Mouse (Mus musculus) gastrocnemius, postnatal 4 days (tissue): ENCODE data around the gene Gria1. TPM values are rescaled to one million over a fixed set of nuclear protein-coding genes. Genes with fewer than 3 reads are reported as not detected.

ENCODE experiments used
- DNase-seq, 2 experiments: peaks; one replicate each; pipeline ENCODE4 v3.0.0; 2021 to 2022; ENCODE audit warnings: low spot score in 2 of 2, mixed read lengths in 2 of 2
- total RNA-seq, 2 experiments: library from RNA; stranded (reverse); gene quantifications; 2 replicates each; pipeline ENCODE4 v1.2.3; 2021

Gene Gria1
- total RNA-seq, 2 experiments from 2014 or later, result 0.20 to 0.21 TPM

DNA sequence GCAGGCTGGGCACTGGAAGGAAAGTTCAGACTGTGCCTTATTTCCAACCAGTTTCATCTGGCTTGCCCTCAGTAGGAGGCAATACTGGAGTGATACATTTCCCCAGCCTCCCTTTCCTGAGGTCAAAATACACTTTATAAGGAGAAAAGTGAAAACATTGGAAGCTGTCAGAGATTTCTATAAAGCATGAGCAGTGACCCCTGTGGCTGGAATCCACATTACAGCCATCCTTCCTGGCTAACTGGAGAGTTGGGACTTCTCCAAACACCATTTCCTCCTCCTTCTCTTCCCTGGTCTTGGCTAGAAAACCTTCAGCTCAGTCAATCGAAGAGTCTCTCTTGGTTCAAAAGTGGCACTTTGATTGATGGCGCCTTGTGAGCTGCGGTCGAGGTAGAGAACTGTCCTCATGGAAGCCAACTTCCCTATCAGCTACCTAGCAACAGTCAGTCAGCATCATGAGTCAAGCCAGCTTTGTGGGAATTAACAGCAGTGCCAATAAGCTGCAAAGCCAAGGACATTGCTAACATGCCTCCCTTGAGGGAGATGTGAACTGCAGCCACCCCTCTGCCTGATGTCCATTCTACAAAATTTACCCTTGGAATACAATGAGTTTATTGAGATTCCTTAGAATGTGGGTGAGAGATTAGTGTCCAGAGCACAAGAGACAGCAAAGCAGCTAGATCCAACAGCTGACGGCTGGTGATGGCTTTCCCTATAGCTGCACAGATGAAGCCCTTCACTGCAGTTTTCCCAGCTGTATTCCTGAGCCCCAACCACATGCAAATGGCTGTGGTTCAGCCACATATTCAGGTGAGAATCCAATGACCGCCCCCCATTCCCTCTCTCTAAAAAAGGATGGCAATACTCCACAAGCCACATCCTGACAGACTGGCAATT is 40.7 kb downstream of the Gria1 start:
- DNase-seq, result peak in 1 of 2 experiments; percentile 18

DNA sequence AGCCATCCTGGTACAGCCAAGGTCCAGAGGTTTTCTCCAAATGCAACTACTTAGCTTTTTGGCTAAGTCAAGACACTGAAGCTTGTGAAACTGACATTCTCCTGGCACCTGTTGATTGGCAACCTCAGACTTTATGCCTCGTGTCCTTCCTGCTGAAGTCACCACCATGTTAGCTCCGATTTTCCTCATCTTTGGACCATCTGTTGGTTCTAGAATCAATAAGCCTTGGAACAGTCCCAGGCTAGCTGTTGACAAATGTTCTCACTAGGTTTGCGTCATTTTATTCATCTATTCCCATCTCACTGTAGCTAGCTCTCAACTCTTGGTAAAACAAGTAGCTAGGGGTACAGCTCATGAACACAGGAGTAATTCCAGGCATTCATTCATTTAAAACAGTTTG is 51.3 kb downstream of the Gria1 start:
- no peak for DNase-seq

DNA sequence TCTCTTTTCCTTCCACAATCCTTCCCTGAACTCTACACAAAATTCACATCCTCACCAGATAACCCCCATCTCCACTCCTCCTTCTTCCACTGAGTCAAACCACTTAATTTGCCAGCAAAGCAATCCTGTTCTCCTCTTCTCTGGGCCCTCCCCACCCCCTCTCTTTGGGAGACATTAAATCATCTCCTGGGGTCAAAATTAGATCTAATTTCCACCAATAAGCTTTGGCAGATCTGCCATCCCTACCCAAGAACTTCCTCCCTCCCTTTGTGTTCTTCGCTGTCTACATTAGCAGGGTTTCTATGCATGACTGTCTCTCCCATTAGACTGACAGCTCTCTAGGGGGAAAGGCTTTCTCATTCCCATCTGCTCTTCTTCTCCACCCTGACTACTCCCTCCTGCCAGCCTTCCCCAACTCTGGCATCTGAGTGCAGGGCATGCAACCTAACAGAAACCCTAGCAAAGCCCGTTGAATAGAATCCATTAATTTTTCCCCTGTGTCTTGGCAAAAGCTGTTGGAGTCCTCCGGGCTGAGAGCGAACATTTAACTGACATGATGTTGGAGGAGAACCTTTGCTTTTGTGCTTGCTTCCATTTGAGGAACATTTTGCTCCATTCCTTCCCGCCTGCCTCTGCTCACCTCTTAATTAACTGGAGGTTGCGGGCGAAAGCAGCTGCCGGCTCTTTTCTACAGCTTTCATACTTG is 59.2 kb downstream of the Gria1 start:
- DNase-seq, result no peak

DNA sequence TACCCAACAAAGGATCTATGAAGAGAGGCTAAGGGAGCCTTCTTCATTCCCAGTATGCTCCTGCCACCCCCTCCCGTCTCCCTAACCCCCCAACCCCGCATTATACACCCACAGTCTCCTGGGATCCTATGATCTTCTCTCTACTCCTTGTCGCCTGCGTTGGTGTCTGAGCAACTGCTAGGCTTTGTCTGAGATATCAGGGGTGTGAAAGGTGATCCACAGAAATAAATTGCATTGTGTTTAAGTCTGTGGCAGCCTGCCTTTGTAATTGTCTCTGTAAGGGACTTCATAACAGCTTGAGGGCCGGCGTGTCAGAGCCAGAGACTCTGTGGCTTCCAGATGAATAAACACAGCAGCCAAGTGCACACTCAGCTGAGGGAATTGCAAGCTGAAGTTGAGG is 61.0 kb downstream of the Gria1 start:
- DNase-seq, result no peak

DNA sequence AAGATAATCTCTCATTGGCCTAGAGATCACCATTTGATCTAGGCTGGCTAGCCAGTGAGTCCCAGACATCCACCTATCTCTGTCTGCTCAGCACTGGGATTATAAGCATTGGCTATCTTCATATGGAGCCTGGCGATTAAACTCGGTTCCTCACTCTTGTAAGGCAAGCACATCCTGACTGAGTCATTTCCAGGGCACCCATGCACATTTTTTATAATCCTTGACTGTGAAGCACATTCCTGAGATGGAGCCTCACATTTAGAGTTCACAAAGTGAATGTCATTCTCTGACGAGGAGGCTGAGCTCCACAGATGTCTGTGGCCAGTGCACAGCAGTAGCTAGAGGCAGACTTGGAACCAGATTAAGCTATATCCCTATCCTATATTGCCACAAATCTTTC is 68.2 kb downstream of the Gria1 start:
- no peak for DNase-seq

DNA sequence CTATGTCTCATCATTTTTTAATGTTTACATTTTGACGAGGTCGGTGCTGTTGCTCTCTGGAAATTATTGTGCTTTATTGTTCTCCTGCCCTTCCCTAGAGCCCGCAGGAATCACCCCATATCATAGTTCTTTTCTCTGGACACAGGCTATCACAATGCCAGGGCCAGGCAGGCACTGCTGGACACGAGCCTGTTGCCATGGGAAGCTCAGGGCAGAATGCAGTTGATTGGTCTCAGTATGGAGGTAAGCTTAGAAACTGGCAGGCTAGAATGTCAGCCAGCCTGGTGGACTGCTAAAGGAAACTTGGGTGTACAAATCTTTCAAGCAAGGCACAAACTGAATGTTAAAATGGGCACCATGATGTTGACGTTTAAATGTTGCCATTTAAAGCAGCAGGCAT is 78.3 kb downstream of the Gria1 start:
- no peak for DNase-seq

DNA sequence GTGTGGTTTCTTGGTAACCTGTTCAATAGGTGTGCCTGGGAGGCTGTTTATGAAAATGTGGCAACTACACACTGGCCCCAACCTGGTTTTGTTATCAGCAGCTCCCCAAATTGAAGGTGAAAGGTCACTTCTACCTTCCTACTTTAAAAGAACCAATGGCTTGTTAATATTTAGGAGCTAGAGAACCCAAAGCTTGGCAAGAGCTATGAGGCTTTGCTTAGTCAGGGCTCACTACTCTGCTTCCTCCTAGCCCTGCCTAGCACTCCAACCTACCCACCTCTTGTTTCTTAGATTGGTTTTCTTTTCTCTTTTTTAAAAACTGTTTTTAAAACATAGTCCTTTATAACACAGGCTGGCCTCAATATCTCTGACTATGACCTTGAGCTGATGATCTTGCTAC is 79.5 kb downstream of the Gria1 start:
- DNase-seq, result no peak

DNA sequence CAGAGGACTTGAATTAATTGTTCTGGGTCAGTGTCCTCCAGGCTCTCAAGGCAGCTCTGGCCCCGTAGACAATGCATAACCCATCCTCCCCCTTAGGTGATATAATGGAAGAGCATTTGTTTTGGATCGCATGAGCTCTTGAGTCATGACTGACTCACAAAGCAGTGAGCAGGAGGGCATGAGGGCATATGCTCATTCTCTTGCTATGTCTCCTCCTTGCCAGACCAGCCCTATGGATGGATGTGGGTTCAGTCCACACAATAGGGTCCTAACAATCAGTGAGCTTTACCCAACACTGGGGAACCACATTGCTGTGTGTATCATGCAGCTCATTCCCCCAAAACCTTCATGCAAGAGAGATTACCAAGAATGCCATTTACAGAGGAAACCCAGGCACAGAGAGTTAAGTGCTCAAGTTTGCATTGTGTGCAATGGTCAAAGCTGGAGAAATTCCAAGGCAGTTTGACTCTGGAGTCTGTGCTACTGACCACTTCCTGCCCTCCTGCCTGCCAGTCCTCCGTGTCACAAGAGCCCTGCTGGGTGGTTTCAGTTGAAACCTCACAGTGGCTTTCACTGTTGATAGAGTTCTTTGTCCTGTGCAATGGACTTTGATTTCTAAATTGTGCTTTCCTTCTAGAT is 80.2 kb downstream of the Gria1 start:
- DNase-seq, result no peak

DNA sequence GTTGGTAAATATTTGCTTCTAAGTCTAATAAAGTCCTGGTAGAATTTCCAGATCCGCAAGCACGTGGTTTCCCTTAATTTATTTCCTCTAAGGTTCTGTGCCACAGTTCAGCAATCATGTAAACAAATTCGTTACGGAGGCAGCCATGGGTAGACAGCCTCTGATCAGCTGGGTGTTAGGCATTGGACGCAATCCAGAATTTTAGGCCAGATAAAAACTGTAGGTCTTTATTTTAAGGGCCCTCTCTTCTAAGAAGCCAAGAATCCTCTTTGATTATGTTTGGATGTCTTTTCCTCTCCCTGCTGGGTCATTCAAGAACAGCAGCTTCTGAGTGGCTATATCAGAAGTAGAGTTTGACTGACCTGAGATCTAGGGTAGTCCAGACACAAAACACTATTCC is 89.3 kb downstream of the Gria1 start:
- DNase-seq, result no peak

DNA sequence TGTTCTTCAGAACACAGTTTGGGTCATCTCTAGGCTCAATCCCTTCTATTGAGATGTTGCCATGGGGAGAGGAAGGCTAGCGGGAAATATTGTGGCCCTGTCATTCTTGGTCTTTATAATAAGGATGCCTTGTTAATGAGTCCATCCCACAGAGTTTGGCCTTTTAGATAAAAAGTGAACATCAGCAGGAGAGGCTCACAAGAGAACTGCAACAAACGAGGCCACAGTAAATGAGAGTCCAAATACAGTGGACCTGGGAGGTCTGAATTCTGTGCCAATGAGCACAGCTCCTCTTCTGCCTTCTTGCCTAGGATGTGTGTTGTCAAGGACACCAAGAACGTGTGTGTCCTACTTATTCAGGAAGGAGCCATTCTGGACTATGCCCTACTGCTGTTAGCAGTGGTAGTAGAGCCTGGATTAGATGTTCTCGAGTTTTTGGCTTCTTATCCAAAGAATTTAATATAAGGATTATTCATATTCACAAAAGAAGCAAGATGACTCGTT is 92.6 kb downstream of the Gria1 start:
- DNase-seq, result no peak

DNA sequence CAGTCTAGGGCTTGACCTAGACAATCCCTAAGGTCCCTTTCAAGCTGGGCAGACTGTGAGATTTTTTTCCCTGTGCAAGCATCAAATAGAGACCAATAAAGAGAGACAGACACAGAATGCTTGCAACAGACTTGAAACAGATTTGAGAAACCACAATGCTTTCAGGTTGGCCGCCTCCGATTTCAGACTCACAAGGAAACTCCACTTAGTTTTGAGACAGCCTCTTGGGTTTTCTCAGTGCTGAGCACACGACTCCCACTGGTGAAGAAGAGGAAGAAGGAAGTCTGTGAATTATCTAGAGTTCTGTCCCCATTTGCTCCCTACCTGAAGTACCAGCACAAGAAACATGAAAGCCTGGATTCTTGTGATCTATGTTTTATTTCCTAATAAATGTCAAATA is 94.5 kb downstream of the Gria1 start:
- DNase-seq, result no peak

DNA sequence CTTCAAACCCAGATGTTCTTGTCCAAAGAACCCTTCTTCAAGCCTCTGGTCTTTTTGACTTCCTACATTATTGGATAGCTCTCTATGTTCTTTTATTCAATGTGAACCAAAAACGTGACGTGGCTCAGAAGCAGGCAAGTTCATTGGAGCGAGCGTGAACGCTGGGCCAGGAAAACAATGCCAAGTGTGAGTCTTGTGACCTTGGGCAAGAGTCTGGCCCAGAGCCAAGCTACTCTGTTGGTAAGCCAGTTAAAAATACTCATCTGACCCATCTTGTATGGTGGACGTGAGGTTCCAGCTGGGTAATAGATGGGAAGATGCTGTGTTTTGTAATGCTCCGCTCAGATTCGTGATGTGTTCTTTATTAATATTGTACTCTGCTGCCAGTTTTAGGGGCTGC is 101.2 kb downstream of the Gria1 start:
- no peak for DNase-seq

DNA sequence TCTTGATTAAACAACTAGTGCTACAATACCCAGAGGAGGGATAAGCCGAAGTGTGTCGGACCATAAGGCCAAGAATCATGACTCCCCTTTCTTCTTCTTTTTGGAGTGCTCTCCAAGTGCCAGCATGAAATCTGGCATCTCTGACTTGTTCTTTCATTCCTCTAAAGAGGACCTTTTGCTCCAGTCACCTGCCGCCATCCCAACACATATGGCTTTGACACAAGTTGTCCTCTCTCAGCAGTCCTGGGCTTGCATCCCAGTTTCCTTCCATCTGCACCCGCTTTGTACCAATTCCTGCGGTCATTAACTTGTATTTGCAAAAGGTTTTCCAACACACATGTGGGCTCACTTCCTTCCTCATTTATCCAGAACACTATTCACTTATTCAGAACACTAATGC is 103.2 kb downstream of the Gria1 start:
- DNase-seq, result no peak

DNA sequence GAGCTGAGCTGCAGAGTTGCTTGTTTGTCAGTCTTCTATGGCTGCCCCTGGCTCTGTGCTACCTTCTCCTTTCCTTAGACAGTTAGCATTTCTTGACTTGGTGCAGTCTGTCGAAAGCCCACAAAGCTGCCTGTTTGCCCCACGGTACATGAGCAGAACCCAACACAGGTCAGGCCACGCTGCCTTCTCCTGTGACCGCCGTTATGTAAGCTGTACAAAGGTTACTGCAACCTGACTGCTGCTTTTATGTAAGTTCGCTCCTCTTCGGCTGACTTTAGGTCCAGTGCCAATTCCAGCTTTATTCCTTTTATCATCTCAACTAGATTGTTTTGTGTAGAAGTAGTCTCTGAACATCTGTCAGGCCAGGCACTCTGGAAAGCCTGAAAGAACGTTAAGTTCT is 115.9 kb downstream of the Gria1 start:
- DNase-seq, result no peak

DNA sequence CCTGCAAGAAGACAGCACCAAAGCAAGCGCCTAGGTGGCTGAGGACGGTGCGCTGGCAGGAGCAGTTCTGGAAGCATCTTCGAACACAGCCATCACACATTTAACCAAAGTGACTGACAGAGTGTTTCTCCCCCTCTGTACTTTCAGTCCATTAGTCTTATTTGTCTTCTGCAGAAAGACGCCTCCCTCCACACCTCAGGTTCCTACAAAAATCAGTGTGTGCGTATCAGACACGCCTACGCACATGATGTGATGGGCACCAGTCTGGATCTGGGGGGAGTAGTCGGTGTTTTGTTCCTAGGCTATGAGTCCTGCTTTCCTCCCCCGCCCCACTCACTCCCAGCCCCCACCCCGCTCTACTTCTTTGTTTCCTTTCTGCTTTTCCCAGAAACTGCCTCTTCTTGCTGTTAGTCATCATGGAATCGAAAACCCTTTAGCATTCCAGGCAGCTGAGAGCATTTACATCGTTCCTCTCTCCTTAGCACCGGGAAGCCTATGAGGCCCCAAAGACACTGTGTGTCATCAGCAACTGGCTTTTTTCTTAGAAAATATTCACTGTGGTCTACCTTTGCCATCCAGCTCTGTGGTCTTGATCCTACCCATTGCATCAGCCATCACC is 129.1 kb downstream of the Gria1 start:
- no peak for DNase-seq

DNA sequence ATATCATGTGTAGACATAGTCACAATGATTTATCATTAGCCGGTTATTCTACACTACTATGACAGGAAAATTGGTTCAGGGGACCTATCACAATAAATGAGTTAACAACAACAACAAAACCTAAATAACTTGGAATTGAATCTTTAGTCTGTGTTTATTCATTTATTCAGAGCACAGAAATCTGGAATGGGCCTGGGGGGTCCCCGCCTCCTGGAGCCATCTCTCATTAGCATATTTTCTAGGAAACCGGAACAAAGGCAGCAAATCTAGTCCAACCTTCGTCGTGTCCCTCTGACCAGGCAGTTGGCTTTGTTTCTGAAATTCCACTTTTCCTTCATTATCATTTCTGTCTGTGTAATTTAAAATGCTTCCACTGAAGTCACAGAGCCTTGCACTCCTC is 132.5 kb downstream of the Gria1 start:
- DNase-seq, result no peak

DNA sequence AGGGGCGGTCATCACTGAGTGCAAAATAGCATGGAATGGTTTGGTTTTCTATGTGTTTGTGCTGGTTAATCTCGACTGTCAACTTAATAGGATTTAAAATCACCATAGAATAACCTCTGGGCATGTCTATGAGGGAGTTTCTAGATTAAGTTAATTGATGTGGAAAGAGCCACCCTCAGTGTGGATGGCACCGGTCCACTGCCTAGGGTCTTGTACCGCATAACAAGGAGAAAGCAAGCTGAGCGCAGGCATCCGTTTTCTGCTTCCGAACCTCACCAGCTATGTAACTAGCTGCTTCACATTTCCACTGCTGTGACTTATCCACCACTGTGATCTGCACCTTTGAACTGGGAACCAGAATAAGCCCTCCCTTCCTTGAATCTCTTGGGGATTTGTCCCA is 134.0 kb downstream of the Gria1 start:
- DNase-seq, result no peak

DNA sequence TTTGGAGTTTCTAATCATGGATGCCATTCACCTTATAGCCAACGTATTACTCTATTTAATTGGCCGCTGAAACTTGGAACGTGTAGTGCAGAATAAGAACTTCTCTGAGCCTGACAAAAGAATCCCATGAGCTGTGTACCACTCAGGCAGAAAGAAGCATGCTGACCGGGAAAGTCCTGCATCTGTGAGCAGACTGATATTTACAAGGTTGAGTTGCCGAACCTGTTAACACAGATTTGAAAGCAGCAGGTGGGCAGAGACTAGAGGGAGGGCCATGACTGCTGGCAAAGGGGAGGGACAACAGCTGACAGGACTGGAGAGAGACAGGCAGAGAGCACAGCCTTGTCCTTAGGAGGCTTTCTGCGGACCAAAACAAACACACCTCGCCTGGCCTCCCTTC is 134.5 kb downstream of the Gria1 start:
- no peak for DNase-seq

DNA sequence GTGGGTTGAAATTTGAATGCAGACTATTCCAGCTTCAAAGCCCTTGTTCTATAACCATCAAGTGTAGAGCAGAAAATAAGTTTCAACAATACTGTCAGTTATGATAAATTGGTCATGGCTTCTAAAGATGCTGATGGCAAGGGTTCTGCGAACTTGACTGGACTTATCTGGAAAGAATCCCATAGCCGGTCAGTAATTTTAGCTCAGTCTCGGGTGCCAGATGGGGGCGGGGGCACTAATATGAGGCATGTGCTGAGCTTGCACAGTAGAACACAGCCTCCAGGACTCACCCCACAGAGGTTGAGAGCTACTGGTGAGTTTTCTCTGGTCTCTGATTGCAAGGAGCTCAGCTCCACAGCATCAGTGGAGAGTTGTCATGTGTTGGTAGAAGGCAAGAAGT is 140.5 kb downstream of the Gria1 start:
- DNase-seq, result no peak

DNA sequence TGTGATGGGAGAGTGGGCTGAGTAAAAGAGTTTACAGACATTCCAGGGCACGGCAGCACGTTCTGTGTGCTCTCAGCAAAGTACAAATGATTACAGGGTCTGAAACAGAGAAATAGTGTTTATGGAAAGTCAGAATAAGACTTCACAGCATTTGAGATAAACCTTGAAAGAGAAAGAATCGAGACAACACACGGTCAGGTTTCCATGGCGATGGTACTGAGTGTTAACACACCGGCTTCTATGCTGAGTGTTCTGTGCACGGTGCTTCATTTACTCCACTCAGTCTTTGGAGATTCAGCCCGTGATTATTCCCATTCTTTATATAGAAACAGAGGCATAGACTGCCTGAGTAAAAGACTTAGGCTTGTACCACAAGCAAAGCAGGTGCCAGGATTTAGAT is 143.8 kb downstream of the Gria1 start:
- DNase-seq, result no peak

DNA sequence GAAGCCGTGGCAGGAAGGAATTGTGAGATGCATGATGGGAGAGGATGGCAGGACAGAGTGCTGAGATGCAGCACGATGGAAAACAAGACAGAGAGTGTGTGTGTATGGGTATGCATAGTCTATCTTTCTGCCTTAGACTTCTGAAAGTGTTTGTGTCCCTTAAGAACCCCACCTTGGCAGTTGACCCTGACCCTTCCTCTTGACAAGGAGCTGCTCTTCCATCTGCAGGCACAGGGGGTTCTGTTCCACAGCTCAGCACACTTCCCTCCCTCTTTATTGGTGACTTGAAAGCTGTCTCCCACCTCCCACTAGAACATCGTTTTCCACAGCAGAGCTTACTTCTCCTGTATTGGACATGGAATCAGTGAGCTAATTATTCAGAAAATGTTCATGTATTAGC is 148.2 kb downstream of the Gria1 start:
- no peak for DNase-seq

DNA sequence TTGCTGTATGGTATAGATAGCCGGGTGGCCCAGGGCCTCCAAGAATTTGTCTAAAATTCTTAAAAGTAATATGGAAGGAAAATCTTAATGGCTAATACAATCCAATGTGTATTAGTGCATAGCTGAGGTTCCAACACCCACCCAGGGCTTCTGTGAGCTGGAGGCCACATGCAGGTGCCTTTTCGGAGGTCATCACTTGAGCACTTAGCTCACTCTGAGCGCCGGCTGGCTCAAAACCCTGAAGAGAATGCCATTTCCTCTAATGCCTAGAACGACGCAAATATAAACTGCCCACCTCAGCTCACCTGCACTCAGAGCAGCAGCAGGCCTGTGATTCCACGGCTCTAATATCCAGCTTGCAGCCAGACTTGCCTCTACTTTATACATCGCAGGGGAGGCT is 148.9 kb downstream of the Gria1 start:
- DNase-seq, result no peak
